Mouse (Mus musculus) testis, adult 2 months (tissue): ENCODE data around the gene Rhot2.

Source experiments
- CTCF ChIP-seq: fragments of 200-500 bp; IDR thresholded peaks from 2 replicates; pipeline ENCODE4 v1.5.1; 2012; ENCODE audit warnings: low read depth, mild to moderate bottlenecking, inconsistent platforms, low read length, moderate library complexity; ENCODE audit not compliant: control insufficient read depth, insufficient read depth, insufficient replicate concordance
- POLR2A ChIP-seq: fragments of 200-500 bp; IDR thresholded peaks from 2 replicates; pipeline ENCODE4 v1.6.1; 2012; ENCODE audit warnings: low read depth, mild to moderate bottlenecking, inconsistent platforms, low read length, moderate library complexity; ENCODE audit not compliant: control insufficient read depth

DNA sequence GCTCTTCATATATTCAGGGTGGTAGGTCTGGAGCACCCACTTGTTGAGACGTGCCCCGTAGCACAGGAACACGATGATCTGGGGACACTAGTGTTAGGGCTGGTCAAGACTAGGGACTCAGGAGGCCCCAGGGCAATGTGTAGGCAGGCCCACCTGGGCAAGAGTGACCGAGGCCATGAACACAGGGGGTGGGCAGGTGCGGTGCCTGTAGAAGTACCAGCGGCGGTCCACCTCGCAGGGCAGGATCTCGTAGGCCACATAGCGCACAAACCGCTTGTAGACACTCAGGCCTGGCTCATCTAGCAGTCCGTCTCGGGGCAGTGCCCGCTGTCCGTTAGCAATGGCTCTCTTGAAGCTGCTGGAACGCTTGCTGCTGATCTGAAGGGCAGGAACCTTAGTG lies 8.8 kb downstream of the Rhot2 start:
- TF ChIP-seq POLR2A: peak; percentile 41; the same call in 1 of the 2 replicates
- no peak for TF ChIP-seq CTCF
